Mouse (Mus musculus): ENCODE data around the gene 9130409I23Rik. TPM values are rescaled to one million over a fixed set of nuclear protein-coding genes. Genes with fewer than 3 reads are reported as not detected.

Gene 9130409I23Rik
- 0.09 TPM in 1 of 2 replicates, not detected in the other for polyA plus RNA-seq (2015; fragmentation: Nextera tagmentation; extraction: Ambion mirVana)

GRCm38 (mm10) chr1:181050937-181051336, at the start of gene 9130409I23Rik:
Gene 9130409I23Rik, plus strand, starts transcription at chr1:181051237.
- DNase-seq (no peak), ATAC-seq (ENCODE audit: low read depth) (no peak)
- Histone ChIP-seq H3K4me1 (replicated peaks) (no peaks in the 10 kb centered on the region), H3K9me3 (replicated peaks) (no peaks in the 10 kb centered on the region), H3K36me3 (no peaks in the 10 kb centered on the region), H3K4me3 (replicated peaks) (no peak within 1 kb of the TSS), H3K27me3 (no peaks in the 10 kb centered on the region), H3K27ac (no peak within 1 kb of the TSS), H3K9ac (no peak within 1 kb of the TSS), H3K4me2 (no peak within 1 kb of the TSS)
- 70% methylated on average over 6 of the region's 6 CpGs for WGBS (ENCODE audit: insufficient replicate concordance)

- H3K4me2 ChIP-seq: no peak overlapping the region
- no peak for ATAC-seq (ENCODE audit: low read depth)
- H3K9ac ChIP-seq: no peak overlapping the region
- no peak for DNase-seq
- no peak overlapping the region for H3K27ac ChIP-seq
- H3K36me3 ChIP-seq: no peaks in the 10 kb centered on the region
- H3K4me1 ChIP-seq (replicated peaks): 0 out of 2 replicates have a peak, but pooled peaks cover 6% of the 10 kb centered on the region
- no peaks in the 10 kb centered on the region for H3K27me3 ChIP-seq
- no peak overlapping the region for H3K4me3 ChIP-seq (replicated peaks)
- H3K9me3 ChIP-seq (replicated peaks): no peaks in the 10 kb centered on the region
- 59% methylated on average over 3 of the region's 3 CpGs for WGBS (ENCODE audit: insufficient replicate concordance)
These were observed 49.4 kb upstream of the 9130409I23Rik start for GRCm38 (mm10) chr1:181001621-181002020.

GRCm38 (mm10) chr1:181003790-181004189, 47.2 kb upstream of the 9130409I23Rik start:
- WGBS (ENCODE audit: insufficient replicate concordance): 53% methylated on average over 2 of the region's 2 CpGs
- H3K9me3 ChIP-seq (replicated peaks): no peaks in the 10 kb centered on the region
- no peak overlapping the region for H3K27ac ChIP-seq
- H3K4me2 ChIP-seq: no peak overlapping the region
- ATAC-seq (ENCODE audit: low read depth) (no peak), DNase-seq (no peak)
- H3K36me3 ChIP-seq: no peaks in the 10 kb centered on the region
- no peak overlapping the region for H3K4me3 ChIP-seq (replicated peaks)
- no peak overlapping the region for H3K9ac ChIP-seq
- 0 out of 2 replicates have a peak, but pooled peaks cover 6% of the 10 kb centered on the region for H3K4me1 ChIP-seq (replicated peaks)
- H3K27me3 ChIP-seq: no peaks in the 10 kb centered on the region

GRCm38 (mm10) chr1:181005331-181005730, 45.7 kb upstream of the 9130409I23Rik start:
- H3K9ac ChIP-seq: no peak overlapping the region
- no peak overlapping the region for H3K4me2 ChIP-seq
- H3K9me3 ChIP-seq (replicated peaks): no peaks in the 10 kb centered on the region
- ATAC-seq (ENCODE audit: low read depth) (peak; percentile 50), DNase-seq (no peak)
- WGBS (ENCODE audit: insufficient replicate concordance): 58% methylated on average over 8 of the region's 8 CpGs
- peaks cover 13% of the 10 kb centered on the region for H3K4me1 ChIP-seq (replicated peaks)
- H3K36me3 ChIP-seq: no peaks in the 10 kb centered on the region
- H3K27ac ChIP-seq: peak overlapping the region; percentile 13; the same call in 1 of the 2 replicates
- no peaks in the 10 kb centered on the region for H3K27me3 ChIP-seq
- no peak overlapping the region for H3K4me3 ChIP-seq (replicated peaks)

GRCm38 (mm10) chr1:181007831-181008230, 43.2 kb upstream of the 9130409I23Rik start:
- H3K27ac ChIP-seq: no peak overlapping the region
- peaks cover 4% of the 10 kb centered on the region; the same call in 1 of the 2 replicates for H3K27me3 ChIP-seq
- H3K9ac ChIP-seq: no peak overlapping the region
- no peak for DNase-seq
- no peak overlapping the region for H3K4me3 ChIP-seq (replicated peaks)
- no peaks in the 10 kb centered on the region for H3K36me3 ChIP-seq
- H3K4me1 ChIP-seq (replicated peaks): peaks cover 14% of the 10 kb centered on the region
- 75% methylated on average over 6 of the region's 6 CpGs for WGBS (ENCODE audit: insufficient replicate concordance)
- ATAC-seq (ENCODE audit: low read depth): no peak
- H3K9me3 ChIP-seq (replicated peaks): no peaks in the 10 kb centered on the region
- no peak overlapping the region for H3K4me2 ChIP-seq

GRCm38 (mm10) chr1:181008266-181008665, 42.8 kb upstream of the 9130409I23Rik start:
- 87% methylated on average over 2 of the region's 2 CpGs for WGBS (ENCODE audit: insufficient replicate concordance)
- ATAC-seq (ENCODE audit: low read depth) (no peak), DNase-seq (no peak)
- peaks cover 4% of the 10 kb centered on the region; the same call in 1 of the 2 replicates for H3K27me3 ChIP-seq
- no peak overlapping the region for H3K9ac ChIP-seq
- no peak overlapping the region for H3K27ac ChIP-seq
- peaks cover 14% of the 10 kb centered on the region for H3K4me1 ChIP-seq (replicated peaks)
- no peak overlapping the region for H3K4me2 ChIP-seq
- H3K9me3 ChIP-seq (replicated peaks): no peaks in the 10 kb centered on the region
- H3K36me3 ChIP-seq: no peaks in the 10 kb centered on the region
- H3K4me3 ChIP-seq (replicated peaks): no peak overlapping the region

GRCm38 (mm10) chr1:181009011-181009590, 41.9 kb upstream of the 9130409I23Rik start:
- no peak for DNase-seq
- WGBS (ENCODE audit: insufficient replicate concordance): 62% methylated on average over 4 of the region's 4 CpGs
- ATAC-seq (ENCODE audit: low read depth): no peak
- no peak overlapping the region for H3K4me3 ChIP-seq (replicated peaks)
- H3K9ac ChIP-seq: no peak overlapping the region
- no peaks in the 10 kb centered on the region for H3K36me3 ChIP-seq
- H3K27me3 ChIP-seq: peaks cover 7% of the 10 kb centered on the region; the same call in 1 of the 2 replicates
- H3K4me2 ChIP-seq: no peak overlapping the region
- H3K4me1 ChIP-seq (replicated peaks): peaks cover 14% of the 10 kb centered on the region
- no peak overlapping the region for H3K27ac ChIP-seq
- H3K9me3 ChIP-seq (replicated peaks): no peaks in the 10 kb centered on the region

GRCm38 (mm10) chr1:181009754-181010153, 41.3 kb upstream of the 9130409I23Rik start:
- no peak for DNase-seq
- Histone ChIP-seq H3K4me2 (no peak overlapping the region), H3K9ac (no peak overlapping the region), H3K27me3 (peaks cover 9% of the 10 kb centered on the region), H3K4me3 (replicated peaks) (no peak overlapping the region), H3K9me3 (replicated peaks) (no peaks in the 10 kb centered on the region), H3K4me1 (replicated peaks) (peaks cover 14% of the 10 kb centered on the region), H3K36me3 (no peaks in the 10 kb centered on the region), H3K27ac (no peak overlapping the region)
- ATAC-seq (ENCODE audit: low read depth): no peak
- 64% methylated on average over 3 of the region's 3 CpGs for WGBS (ENCODE audit: insufficient replicate concordance)

GRCm38 (mm10) chr1:181010171-181010932, 40.7 kb upstream of the 9130409I23Rik start:
- Histone ChIP-seq H3K4me3 (replicated peaks) (no peak overlapping the region), H3K36me3 (no peaks in the 10 kb centered on the region), H3K27me3 (peaks cover 14% of the 10 kb centered on the region), H3K4me1 (replicated peaks) (peaks cover 12% of the 10 kb centered on the region), H3K9ac (no peak overlapping the region), H3K27ac (no peak overlapping the region), H3K4me2 (no peak overlapping the region), H3K9me3 (replicated peaks) (no peaks in the 10 kb centered on the region)
- peak; percentile 17; the same call in 1 of the 2 replicates for ATAC-seq (ENCODE audit: low read depth)
- no peak for DNase-seq
- WGBS (ENCODE audit: insufficient replicate concordance): 68% methylated on average over 4 of the region's 4 CpGs

- no peak for DNase-seq
- H3K9me3 ChIP-seq (replicated peaks): no peaks in the 10 kb centered on the region
- no peak overlapping the region for H3K4me3 ChIP-seq (replicated peaks)
- no peak overlapping the region for H3K27ac ChIP-seq
- no peak for ATAC-seq (ENCODE audit: low read depth)
- H3K4me1 ChIP-seq (replicated peaks): peaks cover 22% of the 10 kb centered on the region
- H3K4me2 ChIP-seq: no peak overlapping the region
- no peak overlapping the region for H3K9ac ChIP-seq
- peaks cover 25% of the 10 kb centered on the region for H3K27me3 ChIP-seq
- WGBS (ENCODE audit: insufficient replicate concordance): 62% methylated on average over 5 of the region's 5 CpGs
- H3K36me3 ChIP-seq: no peaks in the 10 kb centered on the region
These were observed 39.4 kb upstream of the 9130409I23Rik start for GRCm38 (mm10) chr1:181011601-181012000.

GRCm38 (mm10) chr1:181012416-181012815, 38.6 kb upstream of the 9130409I23Rik start:
- Histone ChIP-seq H3K27ac (no peak overlapping the region), H3K9ac (no peak overlapping the region), H3K36me3 (no peaks in the 10 kb centered on the region), H3K27me3 (peaks cover 33% of the 10 kb centered on the region), H3K9me3 (replicated peaks) (no peaks in the 10 kb centered on the region), H3K4me2 (no peak overlapping the region), H3K4me3 (replicated peaks) (no peak overlapping the region), H3K4me1 (replicated peaks) (peaks cover 31% of the 10 kb centered on the region)
- no peak for ATAC-seq (ENCODE audit: low read depth)
- 60% methylated on average over 3 of the region's 3 CpGs for WGBS (ENCODE audit: insufficient replicate concordance)
- DNase-seq: no peak

Measured in liver, embryonic 13.5 days (tissue).